Mouse (Mus musculus) intestine, postnatal 0 days (tissue): ENCODE measurements at regions not wholly inside any gene's neighbourhood (a gene's known extent, or its start where the extent isn't known, plus 50 kb on each side); places are given as distances from the start of the nearest gene placed in this dataset.

Experiments used
- ATAC-seq: fragments of 200-750 bp; cut with Nextera tagmentation; 2 replicates; pipeline ENCODE4 v1.8.0; 2017; ENCODE audit warnings: mild to moderate bottlenecking, moderate TSS enrichment, moderate library complexity
- H3K27ac ChIP-seq: fragments of 300-500 bp; sonication (generic); 2 replicates; pipeline ENCODE4 v1.5.1; 2014; ENCODE audit warnings: mild to moderate bottlenecking, low read depth, low read length, moderate library complexity
- H3K27me3 ChIP-seq: fragments of 300-500 bp; sonication (generic); replicated peaks from 2 replicates; pipeline ENCODE4 v1.6.1; 2014; ENCODE audit warnings: low read length, mixed read lengths; ENCODE audit not compliant: control insufficient read depth, insufficient read depth
- H3K36me3 ChIP-seq: fragments of 300-500 bp; sonication (generic); 2 replicates; pipeline ENCODE4 v1.6.1; 2014; ENCODE audit warnings: mild to moderate bottlenecking, moderate library complexity; ENCODE audit not compliant: control insufficient read depth, insufficient read depth
- H3K4me1 ChIP-seq: fragments of 300-500 bp; sonication (generic); replicated peaks from 2 replicates; pipeline ENCODE4 v1.6.1; 2014; ENCODE audit warnings: antibody characterized with exemption, low read length, mixed read lengths; ENCODE audit not compliant: control insufficient read depth, insufficient read depth
- H3K4me2 ChIP-seq: fragments of 300-500 bp; sonication (generic); replicated peaks from 2 replicates; pipeline ENCODE4 v1.6.1; 2014; ENCODE audit warnings: low read depth, mild to moderate bottlenecking, moderate library complexity
- H3K4me3 ChIP-seq: fragments of 300-500 bp; sonication (generic); 2 replicates; pipeline ENCODE4 v1.5.1; 2014; ENCODE audit warnings: low read depth, low read length
- H3K9ac ChIP-seq: fragments of 300-500 bp; sonication (generic); 2 replicates; pipeline ENCODE4 v1.6.1; 2014; ENCODE audit warnings: mild to moderate bottlenecking, low read depth, low read length
- H3K9me3 ChIP-seq: fragments of 300-500 bp; sonication (generic); 2 replicates; pipeline ENCODE4 v1.6.1; 2016; ENCODE audit warnings: mixed run types; ENCODE audit not compliant: control insufficient read depth
- CTCF ChIP-seq: sonication (generic); IDR thresholded peaks from 2 replicates; pipeline ENCODE4 v1.5.1; 2016; ENCODE audit warnings: low read depth, mild to moderate bottlenecking, control low read depth, antibody characterized with exemption, moderate library complexity
- WGBS: fragments of 180-500 bp; shearing (Covaris S2); extraction: QIAGEN DNeasy Blood & Tissue Kit; methylation state at CpG from one replicate; pipeline ENCODE4 v1.1.7; 2014; 5-methylcytosine and 5-hydroxymethylcytosine counted together

GRCm38 (mm10) chr14:102902236-102902635 lies 80.2 kb downstream of the Kctd12 start:
- no peak overlapping the region for H3K27ac ChIP-seq
- WGBS, result 88% methylated on average over 7 of the region's 7 CpGs
- no peak for TF ChIP-seq CTCF
- no peak overlapping the region for H3K4me3 ChIP-seq
- H3K4me2 ChIP-seq, result no peak overlapping the region
- no peak overlapping the region for H3K9ac ChIP-seq
- no peaks in the 10 kb centered on the region for H3K27me3 ChIP-seq
- no peaks in the 10 kb centered on the region for H3K4me1 ChIP-seq
- H3K36me3 ChIP-seq, result no peaks in the 10 kb centered on the region
- ATAC-seq, result no peak
- no peaks in the 10 kb centered on the region for H3K9me3 ChIP-seq

DNA sequence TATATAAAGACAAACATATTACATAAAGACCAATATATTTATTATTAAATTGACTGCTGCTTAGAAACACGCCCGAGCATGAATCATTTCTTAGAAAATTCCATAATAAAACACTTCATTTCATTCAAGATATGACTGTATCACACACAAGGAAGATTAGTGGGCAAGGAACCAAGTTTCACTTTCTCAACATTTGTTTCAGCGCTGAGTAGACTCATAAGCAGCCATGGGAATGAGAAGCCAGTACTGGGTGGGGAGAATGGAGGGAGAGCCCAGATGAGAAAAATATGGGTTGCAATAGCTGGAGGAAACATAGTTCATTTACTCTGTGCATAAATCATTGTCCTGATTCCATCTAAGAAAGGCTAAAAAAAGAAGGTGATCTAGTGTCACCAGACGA lies 84.0 kb downstream of the Kctd12 start:
- Histone ChIP-seq H3K27ac (no peak overlapping the region), H3K4me1 (no peaks in the 10 kb centered on the region), H3K27me3 (no peaks in the 10 kb centered on the region), H3K36me3 (no peaks in the 10 kb centered on the region), H3K4me2 (no peak overlapping the region), H3K4me3 (no peak overlapping the region), H3K9me3 (no peaks in the 10 kb centered on the region), H3K9ac (no peak overlapping the region)
- TF ChIP-seq CTCF, result no peak
- 66% methylated on average over 4 of the region's 4 CpGs for WGBS
- no peak for ATAC-seq

DNA sequence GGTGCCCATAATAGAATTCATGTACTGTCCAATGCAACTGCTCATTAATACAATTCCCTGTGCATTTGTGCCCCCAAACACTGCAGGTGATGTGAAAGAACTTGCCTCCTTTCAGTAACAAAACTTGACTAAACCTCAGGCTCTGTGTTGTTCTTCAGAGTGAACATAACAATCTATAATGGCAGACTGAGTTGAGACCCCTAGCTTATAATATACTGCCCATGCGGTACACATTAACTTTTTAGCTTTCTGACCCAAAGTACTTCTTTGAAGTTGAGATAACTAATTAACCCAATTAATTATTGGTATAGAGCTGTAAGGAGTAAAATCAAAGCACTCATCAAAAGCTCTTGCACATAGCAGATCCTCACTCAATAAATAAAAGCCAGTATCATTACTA lies 85.4 kb downstream of the Kctd12 start:
- no peak for ATAC-seq
- no peak overlapping the region for H3K27ac ChIP-seq
- WGBS, result 81% methylated on average over 1 of the region's 1 CpGs
- no peaks in the 10 kb centered on the region for H3K27me3 ChIP-seq
- no peak overlapping the region for H3K4me3 ChIP-seq
- no peaks in the 10 kb centered on the region for H3K36me3 ChIP-seq
- no peaks in the 10 kb centered on the region for H3K4me1 ChIP-seq
- no peak overlapping the region for H3K9ac ChIP-seq
- H3K4me2 ChIP-seq, result no peak overlapping the region
- TF ChIP-seq CTCF, result no peak
- no peaks in the 10 kb centered on the region for H3K9me3 ChIP-seq

DNA sequence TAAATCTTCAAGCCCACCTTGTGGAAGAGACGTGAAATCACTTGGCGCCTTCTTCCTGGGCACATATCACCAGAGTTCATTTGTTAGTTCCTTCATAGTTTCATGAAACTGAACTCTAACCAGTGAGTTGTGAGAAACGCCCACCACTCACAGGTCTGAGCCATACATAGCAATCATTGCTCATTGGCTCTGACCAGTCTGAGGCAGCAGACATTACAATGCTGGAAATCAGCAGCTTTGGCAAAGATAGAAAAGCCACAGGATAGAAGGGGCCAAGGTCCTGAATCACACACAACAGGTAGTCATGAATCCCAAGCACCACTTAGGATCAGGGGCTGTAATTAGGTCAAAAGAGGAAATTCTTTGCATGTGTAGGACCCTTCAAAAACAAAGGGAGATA lies 85.9 kb downstream of the Kctd12 start:
- no peak overlapping the region for H3K27ac ChIP-seq

DNA sequence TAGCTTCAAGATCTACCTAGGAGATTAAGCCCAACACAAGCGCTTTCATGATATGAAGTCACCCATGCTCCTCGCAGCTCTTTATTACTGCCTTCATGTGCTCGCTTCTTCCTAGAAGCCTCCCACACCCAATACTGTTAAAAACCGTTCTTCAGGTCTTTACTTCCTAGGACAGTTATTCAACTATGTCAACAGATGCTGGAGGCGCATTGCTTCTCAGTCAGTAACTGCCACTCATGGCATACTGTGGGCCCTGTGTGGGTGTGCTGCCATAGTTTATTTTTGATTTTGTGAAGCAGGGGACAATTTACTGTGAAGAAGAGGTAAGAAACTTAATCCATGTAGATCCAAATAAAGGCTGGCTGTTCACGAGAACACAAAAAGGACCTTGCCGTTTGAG lies 89.2 kb downstream of the Kctd12 start:
- TF ChIP-seq CTCF, result no peak
- ATAC-seq, result no peak
- Histone ChIP-seq H3K36me3 (no peaks in the 10 kb centered on the region), H3K4me1 (no peaks in the 10 kb centered on the region), H3K27ac (no peak overlapping the region), H3K9ac (no peak overlapping the region), H3K4me2 (no peak overlapping the region), H3K9me3 (no peaks in the 10 kb centered on the region), H3K27me3 (no peaks in the 10 kb centered on the region), H3K4me3 (no peak overlapping the region)
- WGBS, result 90% methylated on average over 7 of the region's 7 CpGs

More for the DNA sequence above, 85.9 kb downstream of the Kctd12 start:
- H3K27me3 ChIP-seq, result no peaks in the 10 kb centered on the region
- H3K9me3 ChIP-seq, result no peaks in the 10 kb centered on the region
- H3K4me2 ChIP-seq, result no peak overlapping the region
- ATAC-seq, result no peak
- no peak overlapping the region for H3K9ac ChIP-seq
- 86% methylated on average over 3 of the region's 3 CpGs for WGBS
- H3K36me3 ChIP-seq, result no peaks in the 10 kb centered on the region
- H3K4me3 ChIP-seq, result no peak overlapping the region
- no peaks in the 10 kb centered on the region for H3K4me1 ChIP-seq
- no peak for TF ChIP-seq CTCF

- WGBS, result 55% methylated on average over 4 of the region's 4 CpGs
- Histone ChIP-seq H3K4me3 (no peak overlapping the region), H3K27ac (no peak overlapping the region), H3K9me3 (no peaks in the 10 kb centered on the region), H3K27me3 (no peaks in the 10 kb centered on the region), H3K4me2 (no peak overlapping the region), H3K9ac (no peak overlapping the region), H3K4me1 (no peaks in the 10 kb centered on the region), H3K36me3 (no peaks in the 10 kb centered on the region)
- no peak for ATAC-seq
- TF ChIP-seq CTCF, result no peak
Measured at GRCm38 (mm10) chr14:102891552-102891951, 90.9 kb downstream of the Kctd12 start.

DNA sequence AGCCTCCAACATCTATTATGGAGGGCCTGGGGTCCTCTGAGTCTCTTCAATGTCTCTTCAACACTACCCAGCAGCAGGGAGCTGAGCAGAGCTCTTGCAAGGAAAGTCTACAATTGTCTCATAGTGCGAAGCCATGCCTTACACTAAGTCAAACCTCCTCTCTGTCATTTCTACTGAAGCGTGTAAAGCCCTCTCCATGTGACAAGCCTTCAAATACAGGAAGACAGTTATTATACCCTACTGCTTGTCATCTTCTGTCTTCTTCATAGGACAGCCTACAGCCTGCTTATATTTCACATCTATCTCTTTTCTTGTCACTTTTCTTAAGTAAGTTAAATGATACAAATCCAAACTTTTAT lies 97.2 kb downstream of the Kctd12 start:
- WGBS, result 62% methylated on average over 2 of the region's 2 CpGs
- no peak for ATAC-seq

More for the DNA sequence above, 97.2 kb downstream of the Kctd12 start:
- Histone ChIP-seq H3K27me3 (no peaks in the 10 kb centered on the region), H3K4me2 (no peak overlapping the region), H3K4me3 (no peak overlapping the region), H3K27ac (no peak overlapping the region), H3K4me1 (no peaks in the 10 kb centered on the region), H3K36me3 (no peaks in the 10 kb centered on the region), H3K9me3 (no peaks in the 10 kb centered on the region), H3K9ac (no peak overlapping the region)
- no peak for TF ChIP-seq CTCF
